Mouse (Mus musculus) right cerebral cortex, postnatal 25 days (tissue): Measurements from ENCODE around the gene Kcnq2.

Source experiments
- DNase-seq: peaks from one replicate; pipeline ENCODE4 v3.0.0; 2022

Kcnq2 gene

GRCm38 (mm10) chr2:181146976-181147545 is 12.0 kb upstream of the Kcnq2 start:
- DNase-seq, result no peak

- DNase-seq, result no peak
Observed at GRCm38 (mm10) chr2:181144675-181145074, 9.6 kb upstream of the Kcnq2 start.

- DNase-seq, result no peak
Observed at GRCm38 (mm10) chr2:181143509-181144276, 8.6 kb upstream of the Kcnq2 start.

- no peak for DNase-seq
Observed at GRCm38 (mm10) chr2:181142703-181143135, 7.6 kb upstream of the Kcnq2 start.

GRCm38 (mm10) chr2:181139641-181140193 is 4.6 kb upstream of the Kcnq2 start:
- no peak for DNase-seq

- no peak for DNase-seq
Observed at GRCm38 (mm10) chr2:181136934-181137333, 1.8 kb upstream of the Kcnq2 start.

- no peak for DNase-seq
Observed at GRCm38 (mm10) chr2:181135446-181135818, 332 bp upstream of the Kcnq2 start.

GRCm38 (mm10) chr2:181133837-181134590 is 1.1 kb downstream of the Kcnq2 start:
- no peak for DNase-seq

GRCm38 (mm10) chr2:181130245-181130644 is 4.9 kb downstream of the Kcnq2 start:
- DNase-seq, result no peak

GRCm38 (mm10) chr2:181128963-181129362 is 6.1 kb downstream of the Kcnq2 start:
- peak; percentile 59 for DNase-seq

GRCm38 (mm10) chr2:181127786-181128185 is 7.3 kb downstream of the Kcnq2 start:
- DNase-seq, result no peak

- no peak for DNase-seq
Observed at GRCm38 (mm10) chr2:181125726-181126455, 9.2 kb downstream of the Kcnq2 start.

- DNase-seq, result no peak
Observed at GRCm38 (mm10) chr2:181122642-181123041, 12.5 kb downstream of the Kcnq2 start.

GRCm38 (mm10) chr2:181120922-181121449 is 14.1 kb downstream of the Kcnq2 start:
- DNase-seq, result no peak

- peak; percentile 89 for DNase-seq
Observed at GRCm38 (mm10) chr2:181119952-181120351, 15.1 kb downstream of the Kcnq2 start.

- DNase-seq, result no peak
Observed at GRCm38 (mm10) chr2:181116436-181116835, 18.7 kb downstream of the Kcnq2 start.

- no peak for DNase-seq
Observed at GRCm38 (mm10) chr2:181115367-181115766, 19.7 kb downstream of the Kcnq2 start.

GRCm38 (mm10) chr2:181113762-181114361 is 21.2 kb downstream of the Kcnq2 start:
- no peak for DNase-seq

- no peak for DNase-seq
Observed at GRCm38 (mm10) chr2:181111665-181112064, 23.4 kb downstream of the Kcnq2 start.

- DNase-seq, result no peak
Observed at GRCm38 (mm10) chr2:181104111-181104510, 31.0 kb downstream of the Kcnq2 start.

- no peak for DNase-seq
Observed at GRCm38 (mm10) chr2:181102161-181102560, 32.9 kb downstream of the Kcnq2 start.

GRCm38 (mm10) chr2:181101626-181102025 is 33.5 kb downstream of the Kcnq2 start:
- no peak for DNase-seq
